Mouse (Mus musculus) midbrain, embryonic 16.5 days (tissue): ENCODE measurements around the gene Sos1. TPM values are rescaled to one million over a fixed set of nuclear protein-coding genes. Genes with fewer than 3 reads are reported as not detected.
"Not testable (repeated sequence)": the region's sequence is repeated elsewhere in the genome, so short reads cannot be mapped to it uniquely, and the experiment has no call there.

ENCODE experiments used
- ATAC-seq: fragments of 200-750 bp; cut with Nextera tagmentation; 2 replicates; pipeline ENCODE4 v1.8.0; 2017; ENCODE audit warnings: moderate TSS enrichment
- H3K27ac ChIP-seq: fragments of 300-500 bp; sonication (generic); 2 replicates; pipeline ENCODE4 v1.5.1; 2014; ENCODE audit warnings: mild to moderate bottlenecking, low read length, mixed read lengths
- H3K27me3 ChIP-seq: fragments of 300-500 bp; sonication (generic); 2 replicates; pipeline ENCODE4 v1.6.1; 2014; ENCODE audit warnings: low read depth, low read length, mixed read lengths; ENCODE audit not compliant: control insufficient read depth, insufficient read depth
- H3K36me3 ChIP-seq: fragments of 300-500 bp; sonication (generic); 2 replicates; pipeline ENCODE4 v1.6.1; 2014; ENCODE audit warnings: mild to moderate bottlenecking, low read length, moderate library complexity, mixed read lengths; ENCODE audit not compliant: control insufficient read depth, insufficient read depth
- H3K4me1 ChIP-seq: fragments of 300-500 bp; sonication (generic); 2 replicates; pipeline ENCODE4 v1.6.1; 2014; ENCODE audit warnings: mild to moderate bottlenecking, low read length, mixed read lengths; ENCODE audit not compliant: control insufficient read depth, insufficient read depth
- H3K4me2 ChIP-seq: fragments of 300-500 bp; sonication (generic); 2 replicates; pipeline ENCODE4 v1.6.1; 2014; ENCODE audit warnings: mild to moderate bottlenecking, low read length, mixed read lengths
- H3K4me3 ChIP-seq: fragments of 300-500 bp; sonication (generic); 2 replicates; pipeline ENCODE4 v1.5.1; 2014; ENCODE audit warnings: low read depth, mild to moderate bottlenecking, low read length, moderate library complexity, mixed read lengths
- H3K9ac ChIP-seq: fragments of 300-500 bp; sonication (generic); 2 replicates; pipeline ENCODE4 v1.6.1; 2014; ENCODE audit warnings: low read depth, low read length, mixed read lengths
- H3K9me3 ChIP-seq: fragments of 300-500 bp; sonication (generic); replicated peaks from 2 replicates; pipeline ENCODE4 v1.6.1; 2014; ENCODE audit warnings: mild to moderate bottlenecking, low read length, mixed read lengths; ENCODE audit not compliant: control insufficient read depth, poor library complexity, severe bottlenecking
- WGBS: fragments of 180-500 bp; shearing (Covaris S2); extraction: QIAGEN DNeasy Blood & Tissue Kit; methylation state at CpG from one replicate; pipeline ENCODE4 v1.1.7; 2014; 5-methylcytosine and 5-hydroxymethylcytosine counted together
- polyA plus RNA-seq: library from polyadenylated mRNA; unstranded; fragments of >200 nt; fragmentation: Nextera tagmentation; extraction: Ambion mirVana; gene quantifications from 2 replicates; pipeline ENCODE4 v1.2.1, GENCODE M21; 2015

Sos1 gene
- polyA plus RNA-seq, 1 experiment from 2014 or later, result 6.6 TPM

DNA sequence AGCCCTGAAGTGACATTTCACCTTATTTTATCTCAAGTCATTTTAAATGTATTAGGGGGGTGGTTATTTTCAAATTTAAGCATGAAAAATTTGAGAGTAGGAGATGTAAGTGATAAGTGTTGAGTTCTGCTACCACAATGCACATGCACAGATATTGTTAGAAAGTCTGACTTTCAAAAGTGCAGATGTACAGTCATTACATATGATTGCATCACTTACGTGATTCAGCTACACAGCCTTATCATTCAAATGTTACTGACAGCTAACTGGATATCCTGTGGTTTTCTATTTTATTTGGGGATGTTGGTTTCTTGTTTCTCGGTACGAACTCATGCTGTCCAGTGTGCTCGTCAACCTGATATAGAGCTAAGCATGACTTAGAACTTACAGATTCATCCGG lies 4.9 kb upstream of the Sos1 start:
- WGBS, result 95% methylated on average over 5 of the region's 5 CpGs
- Histone ChIP-seq H3K4me1 (peaks cover 17% of the 10 kb centered on the region), H3K9ac (no peak overlapping the region), H3K4me2 (no peak overlapping the region), H3K36me3 (no peaks in the 10 kb centered on the region), H3K27me3 (no peaks in the 10 kb centered on the region), H3K4me3 (no peak overlapping the region), H3K9me3 (no peaks in the 10 kb centered on the region), H3K27ac (no peak overlapping the region)
- ATAC-seq, result no peak

DNA sequence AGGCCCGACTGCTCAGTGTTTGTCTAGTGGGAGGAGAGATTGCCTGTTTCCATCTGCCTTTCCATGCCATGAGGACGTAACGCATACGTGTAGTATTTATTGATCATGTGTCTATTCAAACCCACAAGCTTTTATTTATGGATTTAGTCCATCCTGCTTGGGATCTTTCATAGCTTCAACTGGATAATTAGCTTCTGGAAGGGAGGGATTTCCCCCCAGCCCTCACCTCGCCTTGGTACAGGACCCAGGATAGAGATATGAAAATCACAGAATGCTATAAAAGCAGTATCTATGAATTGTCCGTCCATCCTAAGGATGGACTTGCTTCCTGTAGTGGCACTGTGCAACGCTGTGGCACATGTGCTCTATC lies 587 bp upstream of the Sos1 start:
- Histone ChIP-seq H3K4me2 (peak overlapping the region; percentile 73), H3K27ac (peak overlapping the region; percentile 96), H3K9ac (peak overlapping the region; percentile 97), H3K9me3 (no peaks in the 10 kb centered on the region), H3K4me1 (peaks cover 28% of the 10 kb centered on the region), H3K36me3 (no peaks in the 10 kb centered on the region), H3K4me3 (peak overlapping the region; percentile 80), H3K27me3 (no peaks in the 10 kb centered on the region)
- peak; percentile 1; the same call in 1 of the 2 replicates for ATAC-seq
- 20% methylated on average over 7 of the region's 7 CpGs for WGBS

DNA sequence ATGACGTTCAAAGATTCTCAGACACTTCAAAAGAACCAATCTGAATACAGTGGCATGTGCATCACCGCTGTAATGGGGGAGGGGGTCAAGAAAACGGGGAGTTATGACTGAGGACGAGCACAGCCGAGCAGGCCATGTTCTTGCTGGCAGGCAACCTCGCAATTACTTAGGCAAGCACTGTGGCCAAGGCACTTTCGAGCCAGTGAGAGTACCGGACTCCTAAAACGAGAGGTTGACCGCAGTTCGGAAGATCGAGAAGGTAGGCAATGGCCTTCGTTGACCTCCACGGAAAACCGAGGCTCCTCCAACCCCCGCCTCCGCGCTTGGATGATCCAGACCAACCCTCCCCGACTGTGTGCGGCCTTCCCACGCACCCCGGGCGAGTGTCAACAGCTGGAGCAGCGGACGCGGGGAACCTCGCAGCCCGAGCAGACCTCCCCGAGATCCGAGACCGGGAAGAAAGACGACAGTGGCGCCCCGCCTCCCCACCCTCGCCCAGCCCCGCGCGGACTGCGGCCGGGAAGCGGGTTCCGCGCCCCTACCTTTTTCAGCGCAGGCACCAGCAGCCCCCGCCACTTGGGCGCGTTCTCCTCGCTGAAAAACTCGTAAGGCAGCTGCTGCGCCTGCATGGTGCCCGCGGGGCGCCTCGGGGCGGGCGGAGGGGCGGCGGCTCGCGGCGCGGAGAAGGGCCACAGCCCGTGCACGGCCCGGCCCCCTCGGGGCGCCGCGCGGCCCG lies 790 bp downstream of the Sos1 start:
- Histone ChIP-seq H3K27me3 (no peaks in the 10 kb centered on the region), H3K27ac (peak overlapping the region; percentile 96), H3K4me2 (peak overlapping the region; percentile 73), H3K4me3 (peak overlapping the region; percentile 80), H3K4me1 (peaks cover 28% of the 10 kb centered on the region), H3K36me3 (no peaks in the 10 kb centered on the region), H3K9me3 (no peaks in the 10 kb centered on the region), H3K9ac (peak overlapping the region; percentile 97)
- WGBS, result under 1% methylated on average over 48 of the region's 71 CpGs
- ATAC-seq, result peak; percentile 34

DNA sequence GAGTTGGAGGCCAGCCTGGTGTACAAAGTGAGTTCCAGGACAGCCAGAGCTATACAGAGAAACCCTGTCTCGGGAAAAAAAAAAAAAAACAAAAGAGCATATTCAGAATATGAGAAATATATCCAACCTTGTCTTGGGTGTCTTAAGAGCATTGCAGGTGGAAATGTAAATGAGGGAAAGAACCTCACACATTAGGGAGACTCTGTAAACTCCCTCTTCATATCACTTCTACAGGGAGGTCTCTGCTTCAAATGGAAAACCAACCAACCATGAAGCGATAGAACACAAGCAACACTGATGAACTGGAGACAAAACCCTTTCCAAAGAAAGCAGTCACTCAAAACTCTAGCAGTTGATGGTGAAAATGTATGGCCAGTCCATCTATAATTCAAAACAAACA lies 2.6 kb downstream of the Sos1 start:
- H3K4me3 ChIP-seq, result no peak overlapping the region
- no peaks in the 10 kb centered on the region for H3K27me3 ChIP-seq
- H3K27ac ChIP-seq, result no peak overlapping the region
- H3K4me1 ChIP-seq, result peaks cover 23% of the 10 kb centered on the region
- no peak overlapping the region for H3K9ac ChIP-seq
- WGBS, result 88% methylated on average over 2 of the region's 2 CpGs
- no peaks in the 10 kb centered on the region for H3K9me3 ChIP-seq
- no peak for ATAC-seq
- no peak overlapping the region for H3K4me2 ChIP-seq
- H3K36me3 ChIP-seq, result no peaks in the 10 kb centered on the region

DNA sequence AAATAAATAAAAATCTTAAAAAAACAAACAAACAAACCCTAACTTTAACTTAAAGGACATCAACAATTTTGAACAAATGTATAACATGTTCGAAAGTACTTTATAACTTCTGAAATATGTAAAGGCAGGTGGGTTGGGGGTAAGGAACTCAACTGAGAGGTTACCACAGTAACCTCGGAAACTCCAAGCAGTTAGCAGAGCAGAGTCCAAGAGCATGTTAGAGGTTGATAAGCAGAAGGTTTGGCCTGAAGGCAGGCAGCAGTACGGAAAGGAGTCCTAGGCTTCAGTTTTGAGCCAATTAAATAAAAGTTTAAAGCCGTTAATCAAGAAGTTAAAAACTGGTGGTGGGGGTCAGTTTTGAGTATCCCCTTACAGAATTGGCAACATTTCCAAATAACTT lies 3.8 kb downstream of the Sos1 start:
- WGBS, result 96% methylated on average over 4 of the region's 4 CpGs
- no peaks in the 10 kb centered on the region for H3K36me3 ChIP-seq
- H3K4me2 ChIP-seq, result no peak overlapping the region
- no peak overlapping the region for H3K4me3 ChIP-seq
- peaks cover 19% of the 10 kb centered on the region for H3K4me1 ChIP-seq
- no peak for ATAC-seq
- H3K27me3 ChIP-seq, result no peaks in the 10 kb centered on the region
- no peak overlapping the region for H3K27ac ChIP-seq
- H3K9me3 ChIP-seq, result no peaks in the 10 kb centered on the region
- no peak overlapping the region for H3K9ac ChIP-seq

DNA sequence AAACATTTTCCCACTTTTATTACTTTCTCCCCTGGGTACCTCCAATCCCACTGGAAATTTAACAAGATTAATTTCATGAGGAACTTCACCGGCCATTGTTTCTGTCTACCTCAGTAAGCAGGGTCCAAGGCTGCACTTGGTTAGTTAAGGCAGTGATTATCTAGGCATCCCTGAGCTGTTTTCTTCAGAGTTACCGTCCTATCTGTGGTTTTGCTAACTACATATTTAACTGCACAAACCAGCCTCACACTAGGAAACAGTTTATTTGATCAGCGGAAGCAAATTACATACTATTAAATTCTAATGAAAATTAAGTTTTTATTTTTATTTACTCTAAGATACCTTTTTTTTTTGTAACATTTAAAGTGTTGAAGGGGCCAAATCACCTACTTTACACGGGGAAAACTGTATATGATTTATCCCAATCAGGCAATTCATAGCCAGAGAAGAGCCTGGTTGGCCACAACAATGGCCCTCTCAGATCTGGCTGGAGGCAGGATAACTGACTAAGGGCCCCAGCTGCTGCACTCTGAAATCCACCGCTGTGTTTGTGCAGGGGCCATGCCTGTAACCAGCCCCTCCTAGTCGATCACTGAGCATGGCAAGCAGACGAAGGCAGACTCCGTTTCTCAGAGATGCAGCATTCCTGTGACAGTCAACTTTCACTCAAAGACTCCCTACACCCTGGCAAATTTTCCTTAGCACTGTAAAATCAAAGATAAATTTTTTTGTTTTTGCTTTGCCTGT lies 9.0 kb downstream of the Sos1 start:
- H3K9me3 ChIP-seq, result no peaks in the 10 kb centered on the region
- no peaks in the 10 kb centered on the region for H3K36me3 ChIP-seq
- H3K4me2 ChIP-seq, result no peak overlapping the region
- ATAC-seq, result no peak
- no peak overlapping the region for H3K4me3 ChIP-seq
- no peak overlapping the region for H3K9ac ChIP-seq
- H3K4me1 ChIP-seq, result peaks cover 8% of the 10 kb centered on the region
- WGBS, result 23% methylated on average over 8 of the region's 8 CpGs
- H3K27me3 ChIP-seq, result no peaks in the 10 kb centered on the region
- no peak overlapping the region for H3K27ac ChIP-seq

DNA sequence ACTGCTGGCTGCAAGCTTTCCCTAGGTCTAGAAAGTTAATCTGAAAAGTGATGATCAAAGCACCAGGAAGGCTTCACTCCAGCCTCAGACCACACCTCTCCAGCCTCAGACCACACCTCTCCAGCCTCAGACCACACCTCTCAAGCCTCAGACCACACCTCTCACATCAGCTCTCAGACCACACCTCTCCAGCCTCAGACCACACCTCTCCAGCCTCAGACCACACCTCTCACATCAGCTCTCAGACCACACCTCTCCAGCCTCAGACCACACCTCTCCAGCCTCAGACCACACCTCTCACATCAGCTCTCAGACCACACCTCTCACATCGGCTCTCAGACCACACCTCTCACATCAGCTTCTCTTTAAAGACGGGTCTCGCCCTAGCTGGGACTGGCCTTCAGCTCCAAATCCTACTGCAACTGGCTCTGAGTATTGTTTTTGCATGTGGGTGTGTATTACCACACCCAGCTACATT lies 11.8 kb downstream of the Sos1 start:
- H3K9ac ChIP-seq, H3K36me3 ChIP-seq, H3K27me3 ChIP-seq, ATAC-seq, H3K4me2 ChIP-seq, H3K4me3 ChIP-seq, H3K9me3 ChIP-seq, H3K27ac ChIP-seq, H3K4me1 ChIP-seq: not testable (repeated sequence)
- WGBS, result 49% methylated on average over 3 of the region's 3 CpGs

DNA sequence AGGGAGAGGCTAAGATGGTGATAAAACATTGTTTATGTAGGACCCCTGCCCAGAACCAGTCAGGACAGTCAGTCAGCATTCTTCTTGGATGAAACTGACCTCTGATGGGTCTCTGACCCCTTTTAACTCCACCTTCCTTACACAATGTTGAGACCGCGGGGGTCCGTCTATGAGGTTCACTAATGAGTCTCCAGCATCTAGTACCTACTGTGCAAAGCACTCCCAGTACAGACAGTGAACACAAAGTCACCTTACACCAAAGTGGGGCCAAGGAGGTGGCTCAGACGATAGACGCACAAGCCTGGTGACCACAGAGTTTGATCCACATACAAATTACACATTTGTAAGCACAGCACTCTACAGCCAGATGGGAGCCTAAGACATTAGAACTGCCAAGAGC lies 20.0 kb downstream of the Sos1 start:
- Histone ChIP-seq H3K9me3 (no peaks in the 10 kb centered on the region), H3K27ac (no peak overlapping the region), H3K4me3 (no peak overlapping the region), H3K9ac (no peak overlapping the region), H3K4me2 (no peak overlapping the region), H3K27me3 (no peaks in the 10 kb centered on the region), H3K4me1 (peaks cover 10% of the 10 kb centered on the region; the same call in 1 of the 2 replicates), H3K36me3 (no peaks in the 10 kb centered on the region)
- WGBS, result 61% methylated on average over 5 of the region's 5 CpGs
- ATAC-seq, result no peak

DNA sequence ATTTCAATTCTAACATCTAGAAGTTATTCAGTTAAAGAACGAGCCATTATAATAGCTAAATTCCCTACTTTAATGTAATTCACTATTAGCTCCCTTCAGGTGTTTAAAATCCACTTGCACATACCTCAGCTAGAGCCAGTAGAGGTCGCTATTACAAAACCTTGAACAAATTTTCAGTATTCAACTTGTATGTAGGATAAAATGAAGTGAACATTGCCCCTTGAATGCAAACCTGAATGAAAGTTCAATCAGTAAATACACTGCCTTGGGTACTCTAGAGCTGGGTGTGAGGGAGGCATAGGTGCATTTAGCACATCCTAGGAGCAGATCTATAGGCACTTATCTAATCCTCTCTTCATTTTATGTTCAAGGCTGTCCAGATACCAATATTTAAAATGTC lies 24.6 kb downstream of the Sos1 start:
- Histone ChIP-seq H3K9me3 (no peaks in the 10 kb centered on the region), H3K4me2 (no peak overlapping the region), H3K9ac (no peak overlapping the region), H3K36me3 (0 out of 2 replicates have a peak, but pooled peaks cover 3% of the 10 kb centered on the region), H3K4me1 (peaks cover 4% of the 10 kb centered on the region; the same call in 1 of the 2 replicates), H3K27ac (no peak overlapping the region), H3K27me3 (no peaks in the 10 kb centered on the region), H3K4me3 (no peak overlapping the region)
- WGBS, result 40% methylated on average over 2 of the region's 2 CpGs
- peak; percentile 32; the same call in 1 of the 2 replicates for ATAC-seq
